Mouse (Mus musculus) Muller cell, postnatal 12 days (primary cell): ENCODE results near the gene Bora.

Experiments used
- DNase-seq: peaks from one replicate; pipeline ENCODE4 v3.0.0-alpha.2; 2015; ENCODE audit errors: inconsistent ontology term

The Bora gene

GRCm38 (mm10) chr14:99063091-99063490 is 17.1 kb downstream of the Bora start:
- DNase-seq, result peak; percentile 25

GRCm38 (mm10) chr14:99071146-99071545 is 25.1 kb downstream of the Bora start:
- peak; percentile 64 for DNase-seq

GRCm38 (mm10) chr14:99088947-99089346 is 42.9 kb downstream of the Bora start:
- no peak for DNase-seq

GRCm38 (mm10) chr14:99099267-99099966 is 53.4 kb downstream of the Bora start, which contains the start of the genes Pibf1 and Dis3:
Pibf1 (plus strand) TSS chr14:99099424.
Dis3 (minus strand) TSS chr14:99099770.
- DNase-seq, result peak; percentile 99

- no peak for DNase-seq
These were observed 54.1 kb downstream of the Bora start for GRCm38 (mm10) chr14:99099967-99100587.

- DNase-seq, result no peak
These were observed 57.0 kb downstream of the Bora start for GRCm38 (mm10) chr14:99103050-99103449.

GRCm38 (mm10) chr14:99104542-99105123 is 58.6 kb downstream of the Bora start:
- no peak for DNase-seq

- no peak for DNase-seq
These were observed 60.6 kb downstream of the Bora start for GRCm38 (mm10) chr14:99106671-99107070.

- no peak for DNase-seq
These were observed 61.7 kb downstream of the Bora start for GRCm38 (mm10) chr14:99107631-99108187.

- no peak for DNase-seq
These were observed 62.7 kb downstream of the Bora start for GRCm38 (mm10) chr14:99108762-99109161.

GRCm38 (mm10) chr14:99117576-99117975 is 71.6 kb downstream of the Bora start:
- DNase-seq, result no peak

GRCm38 (mm10) chr14:99121584-99122339 is 75.7 kb downstream of the Bora start:
- DNase-seq, result no peak

- DNase-seq, result no peak
These were observed 78.1 kb downstream of the Bora start for GRCm38 (mm10) chr14:99124076-99124475.
